Mouse (Mus musculus): ENCODE measurements at regions not wholly inside any gene's neighbourhood (a gene's known extent, or its start where the extent isn't known, plus 50 kb on each side); places are given as distances from the start of the nearest gene placed in this dataset.

DNA sequence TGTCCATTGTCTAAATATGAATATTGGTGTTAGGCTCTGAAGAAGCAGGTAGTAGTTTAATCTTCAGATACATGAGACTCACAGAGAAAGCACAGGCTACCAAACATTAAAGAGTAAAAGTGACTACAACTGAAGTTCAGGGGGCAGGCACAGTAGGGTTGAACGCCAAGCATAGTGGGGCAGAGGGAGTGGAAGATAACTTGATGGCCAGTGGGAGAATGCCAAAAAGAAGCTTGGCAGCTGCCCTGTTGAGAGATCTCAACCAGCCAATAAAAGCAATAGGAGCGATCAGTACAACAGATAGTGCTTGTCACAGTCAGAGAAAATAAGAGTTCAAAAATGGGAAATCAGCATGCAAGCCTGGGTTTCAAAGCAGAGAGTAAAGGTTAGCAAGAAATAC, 125.4 kb upstream of the Cblb start:
- DNase-seq (ENCODE audit: low read depth, low spot score): no peak

- DNase-seq (ENCODE audit: low read depth, low spot score): no peak
Measured at GRCm38 (mm10) chr16:51906686-51907085, 124.3 kb upstream of the Cblb start.

- DNase-seq (ENCODE audit: low read depth, low spot score): no peak
Measured at GRCm38 (mm10) chr16:51910046-51910445, 121.0 kb upstream of the Cblb start.

DNA sequence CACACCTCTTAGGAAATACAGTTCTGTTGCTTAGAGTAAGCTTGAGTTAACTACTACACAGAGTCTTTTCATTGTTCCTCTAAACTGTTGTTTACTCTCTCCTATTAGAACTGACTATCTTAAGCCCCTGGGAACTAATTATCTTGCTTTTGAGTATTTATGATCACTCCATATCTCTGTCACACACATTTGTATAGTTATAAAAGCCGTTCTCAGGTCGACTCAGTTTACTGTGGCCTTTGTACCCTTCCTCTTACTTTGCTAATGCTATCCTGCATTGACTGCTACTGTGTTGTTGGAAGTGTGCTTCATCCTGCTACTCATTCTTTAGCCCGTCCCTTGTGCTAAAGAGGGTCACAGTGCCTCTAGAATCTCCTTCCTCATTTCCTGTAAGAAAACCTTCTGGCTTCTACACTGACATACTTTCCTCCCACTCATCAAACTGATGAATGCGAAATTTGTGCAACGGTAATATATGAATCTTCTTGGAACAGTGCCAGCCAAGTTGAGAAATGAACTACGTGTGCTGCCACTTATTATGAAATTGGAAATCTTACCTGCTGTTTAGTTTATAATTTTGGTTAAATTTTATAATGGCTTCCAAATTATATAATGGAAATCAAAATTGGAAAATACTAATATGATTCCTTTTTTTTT, 119.8 kb upstream of the Cblb start:
- DNase-seq (ENCODE audit: low read depth, low spot score): peak; percentile 19

- no peak for DNase-seq (ENCODE audit: low read depth, low spot score)
Measured at GRCm38 (mm10) chr16:51915034-51915928, 115.7 kb upstream of the Cblb start.

DNA sequence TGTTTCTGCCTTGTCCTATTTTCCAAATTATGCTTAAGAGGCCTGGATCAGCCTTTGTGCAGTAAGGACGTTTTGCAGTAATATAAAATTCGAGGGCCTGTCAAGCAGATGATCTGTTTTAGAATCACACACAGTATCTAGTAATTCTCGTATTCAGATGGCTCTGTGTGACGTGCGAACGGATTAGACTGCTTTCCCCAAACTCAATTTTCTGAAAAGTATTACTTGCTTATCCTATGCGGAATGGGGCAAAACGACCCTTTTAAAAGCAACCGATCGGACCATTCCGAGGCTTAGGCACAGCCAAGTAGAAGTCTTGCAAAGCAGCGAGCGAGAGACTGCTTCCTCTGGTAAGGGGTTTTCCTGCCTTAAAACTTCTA, 115.1 kb upstream of the Cblb start:
- no peak for DNase-seq (ENCODE audit: low read depth, low spot score)

DNA sequence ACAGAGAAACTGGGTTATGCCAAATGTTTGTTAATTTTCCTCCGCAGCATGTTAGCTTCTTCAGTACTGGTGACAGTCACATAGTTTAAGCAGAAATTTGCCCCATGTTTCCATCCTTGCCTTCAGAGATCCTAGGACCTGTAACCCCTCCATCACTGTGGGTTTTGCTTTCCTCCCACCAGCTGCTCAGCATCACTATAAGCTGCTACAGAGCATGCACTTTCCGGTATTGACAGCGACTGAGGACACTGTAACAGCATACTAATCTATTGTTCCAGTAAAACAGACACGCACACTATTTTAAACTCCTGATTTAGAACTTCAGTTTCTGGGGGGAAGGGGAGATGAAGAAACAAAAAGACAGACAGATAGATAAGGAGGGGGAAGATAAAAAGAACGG, 114.7 kb upstream of the Cblb start:
- DNase-seq (ENCODE audit: low read depth, low spot score): no peak

DNA sequence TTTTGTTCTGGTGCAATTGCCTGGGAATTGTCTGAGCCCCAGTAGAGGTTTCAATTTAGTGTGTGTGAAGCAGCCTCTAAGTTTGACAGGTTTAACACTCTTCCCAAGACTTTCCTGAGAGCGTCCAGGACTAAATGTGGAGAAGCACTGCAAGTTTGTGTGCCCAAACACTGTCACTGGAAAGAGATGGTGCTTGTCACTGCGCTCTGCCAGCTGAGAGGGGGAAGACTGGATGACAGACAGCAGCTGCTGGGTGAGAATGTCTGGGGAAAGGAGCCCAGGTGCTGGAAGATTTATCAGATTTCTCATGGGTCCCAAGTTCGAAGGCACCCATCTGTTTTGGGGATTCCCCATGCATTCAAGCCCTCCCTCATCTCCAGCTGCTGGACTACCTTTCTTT, 114.2 kb upstream of the Cblb start:
- no peak for DNase-seq (ENCODE audit: low read depth, low spot score)

DNA sequence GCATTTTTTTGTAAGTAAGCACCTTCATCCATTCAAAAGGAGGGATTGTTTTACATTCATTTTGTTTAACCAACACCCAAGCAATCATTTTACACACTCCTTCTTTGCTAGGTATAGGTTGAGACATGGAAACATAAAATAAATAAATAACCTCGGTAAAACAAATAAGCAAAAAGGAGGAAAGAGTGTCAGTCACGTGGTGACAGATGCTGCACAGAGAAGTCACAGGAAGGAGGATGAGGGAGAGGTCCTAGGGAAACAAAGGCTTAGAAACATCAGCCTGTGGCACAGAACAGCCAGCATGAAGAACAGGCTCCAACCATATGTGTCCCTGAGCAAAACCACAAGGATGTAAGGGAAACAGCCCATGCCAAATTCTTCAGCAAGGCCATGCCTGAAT, 113.5 kb upstream of the Cblb start:
- no peak for DNase-seq (ENCODE audit: low read depth, low spot score)

- no peak for DNase-seq (ENCODE audit: low read depth, low spot score)
Measured at GRCm38 (mm10) chr16:51921025-51921424, 110.0 kb upstream of the Cblb start.

GRCm38 (mm10) chr16:51922589-51922988, 108.4 kb upstream of the Cblb start:
- DNase-seq (ENCODE audit: low read depth, low spot score): no peak

GRCm38 (mm10) chr16:51925639-51926038, 105.4 kb upstream of the Cblb start:
- DNase-seq (ENCODE audit: low read depth, low spot score): no peak

DNA sequence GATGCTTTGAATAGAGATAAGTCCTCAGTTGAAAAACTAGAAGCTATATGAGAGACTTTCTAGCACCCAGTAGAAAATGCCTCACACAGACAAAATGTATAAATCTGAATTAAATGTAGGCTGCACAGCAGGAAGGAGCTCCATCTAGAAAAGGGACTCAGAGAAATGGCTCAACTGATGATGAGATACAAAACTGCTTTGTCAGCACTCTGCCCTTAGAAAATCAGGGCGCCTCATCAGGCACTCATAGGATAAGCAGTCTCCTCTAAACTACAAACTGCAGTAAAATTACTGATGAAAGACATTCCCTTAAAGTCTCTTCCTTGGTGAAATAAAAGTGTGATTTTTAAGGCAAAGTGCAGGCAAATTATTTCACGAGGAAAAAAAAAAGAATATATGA, 97.9 kb upstream of the Cblb start:
- no peak for DNase-seq (ENCODE audit: low read depth, low spot score)

GRCm38 (mm10) chr16:51933965-51934364, 97.1 kb upstream of the Cblb start:
- no peak for DNase-seq (ENCODE audit: low read depth, low spot score)

GRCm38 (mm10) chr16:51937298-51937697, 93.7 kb upstream of the Cblb start:
- no peak for DNase-seq (ENCODE audit: low read depth, low spot score)

DNA sequence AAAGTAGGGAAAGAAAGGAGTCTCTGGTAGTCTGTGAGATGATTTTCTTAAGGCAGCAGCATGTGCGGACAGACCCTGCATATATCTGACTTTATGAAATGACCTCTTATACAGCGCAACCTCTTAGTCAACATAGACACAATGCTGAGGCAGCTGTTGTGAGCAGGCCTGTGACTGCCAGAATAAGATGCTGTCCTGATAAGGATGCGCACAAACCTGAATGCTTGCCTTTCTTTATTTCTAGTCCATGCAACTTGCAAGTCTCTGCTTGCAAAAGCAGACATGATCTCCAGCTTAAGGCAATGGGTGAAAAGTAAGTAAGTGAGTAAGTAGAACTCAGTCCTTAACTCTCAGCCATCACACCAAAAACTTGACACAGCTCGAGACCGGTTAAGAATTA, 92.0 kb upstream of the Cblb start:
- DNase-seq (ENCODE audit: low read depth, low spot score): no peak

- no peak for DNase-seq (ENCODE audit: low read depth, low spot score)
Measured at GRCm38 (mm10) chr16:51940574-51940973, 90.5 kb upstream of the Cblb start.

- DNase-seq (ENCODE audit: low read depth, low spot score): no peak
Measured at GRCm38 (mm10) chr16:51942431-51943130, 88.4 kb upstream of the Cblb start.

DNA sequence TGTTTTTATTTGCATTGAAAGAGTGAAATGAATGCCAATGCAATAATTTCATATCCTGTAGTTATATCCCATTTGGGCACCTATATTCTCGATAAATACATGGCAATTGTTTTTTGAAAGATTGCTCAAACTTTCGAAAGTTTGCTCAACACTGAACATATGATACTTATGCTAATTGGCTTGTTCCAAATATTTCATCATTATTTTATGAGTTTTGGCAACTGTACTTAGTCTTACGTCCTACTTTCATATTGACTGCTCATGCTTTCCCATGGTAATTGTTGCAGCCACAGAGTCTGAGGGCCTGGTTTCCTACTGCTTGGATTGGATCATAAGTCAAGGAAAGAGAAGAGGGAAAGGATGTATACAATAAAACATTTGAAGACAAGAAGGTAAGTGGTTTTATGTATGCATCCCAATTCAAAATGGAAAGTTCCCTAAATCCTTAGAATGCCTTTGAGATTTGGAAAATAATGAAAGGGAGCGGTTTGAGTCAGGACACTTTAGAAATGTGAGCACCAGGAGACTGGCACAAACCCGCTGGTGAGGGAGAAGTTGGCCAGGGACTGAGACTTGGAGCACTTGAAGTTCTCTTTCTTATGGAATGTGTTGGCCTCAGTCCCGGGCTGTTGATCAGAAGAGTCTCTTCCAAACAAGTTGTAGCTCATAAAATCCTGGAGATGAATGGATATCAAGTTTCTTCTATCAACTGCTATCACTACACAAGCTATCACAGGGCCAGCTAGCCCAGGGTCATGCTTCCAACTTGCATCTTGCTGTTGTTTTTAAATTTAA, 63.8 kb upstream of the Cblb start:
- DNase-seq (ENCODE audit: low read depth, low spot score): no peak
